Mouse (Mus musculus): ENCODE measurements around the gene Krt77. TPM values are rescaled to one million over a fixed set of nuclear protein-coding genes. Genes with fewer than 3 reads are reported as not detected.

Krt77 gene
- polyA plus RNA-seq, 1 experiment = not detected

DNA sequence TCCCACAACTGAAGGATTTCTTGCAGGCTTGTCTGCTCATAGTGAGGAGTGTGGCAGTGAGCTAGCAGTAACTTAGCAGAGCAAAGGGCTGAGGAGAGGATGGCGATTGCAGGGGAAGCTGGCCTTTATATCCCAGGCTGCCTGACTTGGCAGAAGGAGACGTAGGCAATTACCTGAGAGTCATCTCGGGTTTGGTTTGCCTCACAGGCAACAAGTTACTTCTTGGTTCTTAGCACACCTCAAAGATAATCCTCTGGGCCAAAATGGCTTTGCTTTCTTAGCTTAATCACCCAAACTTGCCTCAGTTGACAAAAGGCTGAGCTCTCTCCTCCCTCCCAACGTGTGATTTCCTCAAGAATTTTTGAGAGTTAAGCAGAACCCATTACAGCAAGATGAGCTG is 23.3 kb upstream of the Krt77 start, which contains the start of gene Krt76:
Gene Krt76 (minus strand): TSS at position 101 of the 400 bp plus-strand sequence.
- Histone ChIP-seq H3K79me2 (ENCODE audit: control insufficient read depth, insufficient read depth) (no peaks in the 10 kb centered on the region), H3K4me3 (ENCODE audit: insufficient read depth, poor library complexity, severe bottlenecking) (no peak within 1 kb of the TSS), H3ac (ENCODE audit: control insufficient read depth, insufficient read length, low read depth) (no peak within 1 kb of the TSS), H3K27me3 (ENCODE audit: control insufficient read depth, insufficient read depth, insufficient read length) (peaks cover 26% of the 10 kb centered on the region), H3K36me3 (ENCODE audit: control insufficient read depth, insufficient read depth) (no peaks in the 10 kb centered on the region), H3K79me3 (ENCODE audit: low read depth) (no peaks in the 10 kb centered on the region)
- TF ChIP-seq USF1 (IDR thresholded peaks at IDR 0.05; ENCODE audit: low read depth) = no peak
- TF ChIP-seq CEBPB (IDR thresholded peaks at IDR 0.05; ENCODE audit: low read depth) = no peak
- TF ChIP-seq CTCF (IDR thresholded peaks at IDR 0.05; ENCODE audit: control insufficient read depth, insufficient read depth, insufficient read length) = no peak

DNA sequence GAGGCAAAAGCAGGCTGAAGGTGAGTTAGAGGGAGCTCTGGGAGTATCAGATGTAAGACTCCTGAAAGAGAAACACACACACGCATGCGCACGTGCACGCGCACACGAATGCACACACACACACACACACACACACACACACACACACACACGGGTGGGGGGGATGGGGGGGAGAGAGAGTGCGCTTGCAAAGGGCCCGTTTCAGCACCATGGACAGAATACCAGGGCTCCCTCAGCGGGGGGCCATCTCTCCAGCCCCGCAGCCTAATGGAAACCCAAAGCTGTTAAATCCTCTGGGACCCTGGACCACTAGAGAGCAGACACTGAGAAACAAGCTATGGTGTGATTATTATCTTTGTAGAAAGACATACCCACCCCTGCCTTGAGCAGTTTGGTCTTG is 10.3 kb upstream of the Krt77 start:
- Histone ChIP-seq H3K79me2 (ENCODE audit: control insufficient read depth, insufficient read depth) (no peaks in the 10 kb centered on the region), H3K4me3 (ENCODE audit: insufficient read depth, poor library complexity, severe bottlenecking) (no peak overlapping the region)
- TF ChIP-seq MYOG (IDR thresholded peaks at IDR 0.05; ENCODE audit: control insufficient read depth, extremely low read depth, insufficient read length) = no peak

DNA sequence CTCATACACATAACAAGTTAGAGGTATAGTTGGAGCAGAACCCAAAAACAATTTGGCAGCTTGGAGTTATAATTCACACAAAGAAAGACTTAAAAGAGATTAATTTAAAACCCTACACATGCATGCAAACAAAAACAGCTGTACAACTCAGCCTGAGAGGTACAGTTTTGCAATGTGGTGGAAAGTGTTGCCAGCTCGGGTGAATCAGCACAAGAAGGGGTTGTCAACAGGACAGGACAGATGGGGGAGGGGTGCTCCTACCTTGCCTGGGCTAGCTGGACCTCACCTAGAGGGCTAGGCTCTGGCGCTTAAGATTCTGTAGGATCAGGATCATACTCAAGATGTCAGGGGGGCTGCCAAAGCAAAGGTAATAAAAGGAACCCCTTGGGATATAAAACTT is 8.5 kb upstream of the Krt77 start:
- Histone ChIP-seq H3K79me2 (ENCODE audit: control insufficient read depth, insufficient read depth) (no peaks in the 10 kb centered on the region), H3K79me3 (ENCODE audit: low read depth) (no peaks in the 10 kb centered on the region), H3K36me3 (ENCODE audit: control insufficient read depth, insufficient read depth) (no peaks in the 10 kb centered on the region), H3ac (ENCODE audit: control insufficient read depth, insufficient read length, low read depth) (no peak overlapping the region), H3K27me3 (ENCODE audit: control insufficient read depth, insufficient read depth, insufficient read length) (peaks cover 43% of the 10 kb centered on the region), H3K4me3 (ENCODE audit: insufficient read depth, poor library complexity, severe bottlenecking) (no peak overlapping the region)
- no peak for TF ChIP-seq MAX (IDR thresholded peaks at IDR 0.05)
- TF ChIP-seq FOSL1 (IDR thresholded peaks at IDR 0.05; ENCODE audit: insufficient read depth, low read length, poor library complexity, severe bottlenecking) = no peak
- TF ChIP-seq CTCF (IDR thresholded peaks at IDR 0.05; ENCODE audit: control insufficient read depth, insufficient read depth, insufficient read length) = no peak
- no peak for TF ChIP-seq CEBPB (IDR thresholded peaks at IDR 0.05; ENCODE audit: low read depth)
- no peak for TF ChIP-seq MYOG (IDR thresholded peaks at IDR 0.05; ENCODE audit: control insufficient read depth, extremely low read depth, insufficient read length)
- TF ChIP-seq MYOD1 (IDR thresholded peaks at IDR 0.05; ENCODE audit: control insufficient read depth, insufficient read length, low read depth) = no peak
- no peak for TF ChIP-seq USF1 (IDR thresholded peaks at IDR 0.05; ENCODE audit: low read depth)

More for the DNA sequence above, 10.3 kb upstream of the Krt77 start:
- Histone ChIP-seq H3K79me3 (ENCODE audit: low read depth) (no peaks in the 10 kb centered on the region), H3ac (ENCODE audit: control insufficient read depth, insufficient read length, low read depth) (no peak overlapping the region), H3K27me3 (ENCODE audit: control insufficient read depth, insufficient read depth, insufficient read length) (peaks cover 38% of the 10 kb centered on the region), H3K36me3 (ENCODE audit: control insufficient read depth, insufficient read depth) (no peaks in the 10 kb centered on the region)

DNA sequence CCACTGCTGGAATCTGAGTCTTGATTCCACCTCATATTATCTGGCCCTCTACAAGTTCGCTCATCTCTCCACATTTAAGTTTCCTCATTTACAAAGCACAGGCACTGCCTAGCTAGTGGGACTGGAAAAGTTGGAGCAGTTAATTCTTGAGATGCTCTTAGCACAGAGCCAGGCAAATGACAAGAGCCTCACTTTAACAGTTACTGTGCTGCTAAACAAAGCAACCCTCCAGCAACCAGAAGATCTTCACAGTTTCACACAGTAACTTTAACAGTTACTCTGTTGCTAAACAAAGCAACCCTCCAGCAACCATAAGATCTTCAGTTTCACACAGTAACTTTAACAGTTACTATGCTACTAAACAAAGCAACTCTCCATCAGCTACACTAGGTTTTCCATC is 4.9 kb upstream of the Krt77 start:
- TF ChIP-seq CTCF (IDR thresholded peaks at IDR 0.05; ENCODE audit: control insufficient read depth, insufficient read depth, insufficient read length) (no peak), MYOG (IDR thresholded peaks at IDR 0.05; ENCODE audit: control insufficient read depth, extremely low read depth, insufficient read length) (no peak), MAX (IDR thresholded peaks at IDR 0.05) (no peak), FOSL1 (IDR thresholded peaks at IDR 0.05; ENCODE audit: insufficient read depth, low read length, poor library complexity, severe bottlenecking) (no peak), CEBPB (IDR thresholded peaks at IDR 0.05; ENCODE audit: low read depth) (no peak), USF1 (IDR thresholded peaks at IDR 0.05; ENCODE audit: low read depth) (no peak), MYOD1 (IDR thresholded peaks at IDR 0.05; ENCODE audit: control insufficient read depth, insufficient read length, low read depth) (no peak)
- peaks cover 75% of the 10 kb centered on the region for H3K27me3 ChIP-seq (ENCODE audit: control insufficient read depth, insufficient read depth, insufficient read length)
- no peaks in the 10 kb centered on the region for H3K79me3 ChIP-seq (ENCODE audit: low read depth)
- H3K36me3 ChIP-seq (ENCODE audit: control insufficient read depth, insufficient read depth) = no peaks in the 10 kb centered on the region
- H3K79me2 ChIP-seq (ENCODE audit: control insufficient read depth, insufficient read depth) = no peaks in the 10 kb centered on the region
- no peak overlapping the region for H3ac ChIP-seq (ENCODE audit: control insufficient read depth, insufficient read length, low read depth)
- no peak overlapping the region for H3K4me3 ChIP-seq (ENCODE audit: insufficient read depth, poor library complexity, severe bottlenecking)

DNA sequence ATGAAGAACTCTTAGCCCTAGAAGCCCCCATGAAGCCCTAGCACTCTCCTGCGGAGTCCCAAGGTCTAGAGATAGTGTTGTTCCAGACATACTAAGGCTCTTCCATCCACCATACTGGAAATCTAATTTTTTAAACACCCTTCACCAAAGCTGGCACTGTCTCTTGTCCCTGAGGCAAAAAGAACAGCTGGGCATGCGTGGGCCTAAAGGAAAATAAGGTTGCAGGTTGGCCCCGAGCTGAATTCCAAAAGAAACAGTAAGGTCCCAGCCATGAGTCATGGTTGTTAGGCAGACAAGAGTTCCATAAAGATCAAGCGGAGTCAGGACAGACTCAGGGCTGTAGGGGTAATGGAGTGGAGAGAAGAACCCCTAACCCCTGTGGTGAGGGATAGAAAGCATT is 3.7 kb upstream of the Krt77 start:
- H3K27me3 ChIP-seq (ENCODE audit: control insufficient read depth, insufficient read depth, insufficient read length) = peaks cover 82% of the 10 kb centered on the region

DNA sequence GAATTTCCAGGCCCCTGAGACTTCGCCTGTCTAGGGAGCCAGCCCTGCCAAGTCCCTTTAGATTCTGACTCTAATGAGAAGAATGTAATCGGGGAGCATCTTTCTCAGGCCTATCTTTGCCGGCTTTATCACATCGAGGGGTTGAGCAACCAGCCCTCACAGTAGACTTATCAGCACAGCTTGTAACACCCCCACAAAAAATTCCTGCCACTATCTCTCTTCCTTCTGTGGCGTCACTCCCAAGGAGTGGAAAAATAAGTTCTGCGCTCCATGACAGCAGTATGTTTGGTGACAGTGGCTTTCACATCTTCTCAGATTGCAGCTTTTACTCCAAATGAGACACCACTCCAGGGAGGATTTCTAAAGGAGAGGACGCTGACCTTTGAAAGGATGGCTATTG is 2.8 kb downstream of the Krt77 start:
- Histone ChIP-seq H3K79me2 (ENCODE audit: control insufficient read depth, insufficient read depth) (no peaks in the 10 kb centered on the region), H3K36me3 (ENCODE audit: control insufficient read depth, insufficient read depth) (no peaks in the 10 kb centered on the region), H3K79me3 (ENCODE audit: low read depth) (no peaks in the 10 kb centered on the region), H3K27me3 (ENCODE audit: control insufficient read depth, insufficient read depth, insufficient read length) (peaks cover 64% of the 10 kb centered on the region), H3ac (ENCODE audit: control insufficient read depth, insufficient read length, low read depth) (no peak overlapping the region), H3K4me3 (ENCODE audit: insufficient read depth, poor library complexity, severe bottlenecking) (no peak overlapping the region)
- TF ChIP-seq MAX (IDR thresholded peaks at IDR 0.05) (no peak), MYOG (IDR thresholded peaks at IDR 0.05; ENCODE audit: control insufficient read depth, extremely low read depth, insufficient read length) (no peak), FOSL1 (IDR thresholded peaks at IDR 0.05; ENCODE audit: insufficient read depth, low read length, poor library complexity, severe bottlenecking) (no peak), CEBPB (IDR thresholded peaks at IDR 0.05; ENCODE audit: low read depth) (no peak), MYOD1 (IDR thresholded peaks at IDR 0.05; ENCODE audit: control insufficient read depth, insufficient read length, low read depth) (no peak), CTCF (IDR thresholded peaks at IDR 0.05; ENCODE audit: control insufficient read depth, insufficient read depth, insufficient read length) (no peak), USF1 (IDR thresholded peaks at IDR 0.05; ENCODE audit: low read depth) (no peak)

More for the DNA sequence above, 3.7 kb upstream of the Krt77 start:
- no peaks in the 10 kb centered on the region for H3K79me3 ChIP-seq (ENCODE audit: low read depth)
- no peaks in the 10 kb centered on the region for H3K79me2 ChIP-seq (ENCODE audit: control insufficient read depth, insufficient read depth)
- TF ChIP-seq FOSL1 (IDR thresholded peaks at IDR 0.05; ENCODE audit: insufficient read depth, low read length, poor library complexity, severe bottlenecking) (no peak), CEBPB (IDR thresholded peaks at IDR 0.05; ENCODE audit: low read depth) (no peak), CTCF (IDR thresholded peaks at IDR 0.05; ENCODE audit: control insufficient read depth, insufficient read depth, insufficient read length) (no peak), MYOD1 (IDR thresholded peaks at IDR 0.05; ENCODE audit: control insufficient read depth, insufficient read length, low read depth) (no peak), USF1 (IDR thresholded peaks at IDR 0.05; ENCODE audit: low read depth) (no peak), MYOG (IDR thresholded peaks at IDR 0.05; ENCODE audit: control insufficient read depth, extremely low read depth, insufficient read length) (no peak), MAX (IDR thresholded peaks at IDR 0.05) (no peak)
- no peaks in the 10 kb centered on the region for H3K36me3 ChIP-seq (ENCODE audit: control insufficient read depth, insufficient read depth)
- H3K4me3 ChIP-seq (ENCODE audit: insufficient read depth, poor library complexity, severe bottlenecking) = no peak overlapping the region
- no peak overlapping the region for H3ac ChIP-seq (ENCODE audit: control insufficient read depth, insufficient read length, low read depth)

Measured in C2C12 (cell line).